Mouse (Mus musculus) forebrain, embryonic 11.5 days (tissue): ENCODE results near the gene Obsl1. TPM values are rescaled to one million over a fixed set of nuclear protein-coding genes. Genes with fewer than 3 reads are reported as not detected.

Source experiments
- ATAC-seq: fragments of 200-750 bp; cut with Nextera tagmentation; replicated peaks from 2 replicates; pipeline ENCODE4 v1.8.0; 2017; ENCODE audit warnings: moderate TSS enrichment; ENCODE audit not compliant: low FRiP score
- DNase-seq: peaks from one replicate; pipeline ENCODE4 v3.0.0-alpha.2; 2017; ENCODE audit warnings: low spot score
- H3K27ac ChIP-seq: fragments of 300-500 bp; sonication (generic); 2 replicates; pipeline ENCODE4 v1.5.1; 2014; ENCODE audit warnings: low read depth, low read length
- H3K27me3 ChIP-seq: fragments of 300-500 bp; sonication (generic); 2 replicates; pipeline ENCODE4 v1.6.1; 2014; ENCODE audit warnings: mild to moderate bottlenecking, low read length, mixed read lengths; ENCODE audit not compliant: control insufficient read depth, insufficient read depth
- H3K36me3 ChIP-seq: fragments of 300-500 bp; sonication (generic); 2 replicates; pipeline ENCODE4 v1.6.1; 2014; ENCODE audit warnings: mild to moderate bottlenecking, low read length, moderate library complexity, mixed read lengths; ENCODE audit not compliant: control insufficient read depth, insufficient read depth
- H3K4me1 ChIP-seq: fragments of 300-500 bp; sonication (generic); replicated peaks from 2 replicates; pipeline ENCODE4 v1.6.1; 2014; ENCODE audit warnings: low read length, mixed read lengths; ENCODE audit not compliant: control insufficient read depth, insufficient read depth
- H3K4me2 ChIP-seq: fragments of 300-500 bp; sonication (generic); 2 replicates; pipeline ENCODE4 v1.6.1; 2014; ENCODE audit warnings: low read depth, mild to moderate bottlenecking, low read length, moderate library complexity, mixed read lengths; ENCODE audit not compliant: severe bottlenecking
- H3K4me3 ChIP-seq: fragments of 300-500 bp; sonication (generic); 2 replicates; pipeline ENCODE4 v1.5.1; 2014; ENCODE audit warnings: low read depth, low read length
- H3K9ac ChIP-seq: fragments of 300-500 bp; sonication (generic); 2 replicates; pipeline ENCODE4 v1.6.1; 2014; ENCODE audit warnings: low read length
- H3K9me3 ChIP-seq: fragments of 300-500 bp; sonication (generic); 2 replicates; pipeline ENCODE4 v1.6.1; 2016; ENCODE audit warnings: low read length, mixed read lengths; ENCODE audit not compliant: control insufficient read depth
- WGBS: fragments of 180-500 bp; shearing (Covaris S2); extraction: QIAGEN DNeasy Blood & Tissue Kit; methylation state at CpG from one replicate; pipeline ENCODE4 v1.1.7; 2014; 5-methylcytosine and 5-hydroxymethylcytosine counted together
- polyA plus RNA-seq: library from polyadenylated mRNA; unstranded; fragments of >200 nt; fragmentation: Nextera tagmentation; extraction: Ambion mirVana; gene quantifications from 2 replicates; pipeline ENCODE4 v1.2.1, GENCODE M21; 2014

Obsl1 gene
- polyA plus RNA-seq, 1 experiment from 2014 or later: 42.6 TPM

GRCm38 (mm10) chr1:75450314-75451005 lies 55.8 kb downstream of the Obsl1 start, which contains the start of gene Asic4:
Gene Asic4 (plus strand): TSS chr1:75450436.
- Histone ChIP-seq H3K4me1 (peaks cover 41% of the 10 kb centered on the region), H3K4me2 (peak within 1 kb of the TSS; percentile 48), H3K9ac (peak within 1 kb of the TSS; percentile 23), H3K27me3 (peaks cover 50% of the 10 kb centered on the region), H3K27ac (no peak within 1 kb of the TSS), H3K9me3 (no peaks in the 10 kb centered on the region), H3K36me3 (no peaks in the 10 kb centered on the region), H3K4me3 (peak within 1 kb of the TSS; percentile 21)
- 1% methylated on average over 35 of the region's 35 CpGs for WGBS
- ATAC-seq: no peak
- DNase-seq: no peak

DNA sequence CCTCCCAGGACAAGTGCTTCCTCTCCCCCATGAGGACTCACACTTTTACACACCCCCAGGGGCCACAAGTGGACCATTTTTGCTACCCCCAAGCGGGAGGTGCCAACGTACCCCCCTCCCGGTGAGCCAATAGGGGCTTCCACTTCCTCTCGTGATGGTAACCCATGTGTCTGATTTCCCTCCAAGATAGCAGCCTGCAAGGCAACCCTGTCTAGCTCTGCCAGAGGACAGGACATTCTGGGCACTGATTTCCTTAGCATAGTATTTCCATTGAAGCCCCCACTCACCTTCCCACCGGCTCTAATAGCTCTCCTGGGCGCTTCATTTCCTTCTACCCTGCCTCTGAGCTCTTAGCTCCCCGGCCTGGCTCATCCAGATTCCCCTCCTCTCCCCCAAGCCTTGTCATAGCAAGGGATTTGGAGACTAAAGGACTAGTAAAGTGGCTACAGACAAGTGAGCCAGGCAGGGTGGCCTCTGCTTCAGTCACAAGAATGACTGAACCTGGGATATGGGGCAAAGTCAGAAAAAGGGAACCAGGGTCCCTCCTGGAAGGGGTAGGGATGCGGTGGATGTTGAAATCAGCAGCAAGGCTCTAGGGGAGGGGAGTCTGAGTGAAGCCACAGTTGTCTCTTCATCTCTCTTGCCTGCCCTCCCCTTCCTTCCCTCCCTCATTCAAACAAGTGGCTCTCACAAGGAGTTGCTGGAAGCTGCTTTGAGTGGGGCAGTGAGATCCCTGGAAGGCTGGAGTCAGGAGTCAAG lies 56.7 kb downstream of the Obsl1 start:
- no peak overlapping the region for H3K9ac ChIP-seq
- H3K36me3 ChIP-seq: no peaks in the 10 kb centered on the region
- H3K27ac ChIP-seq: no peak overlapping the region
- no peak overlapping the region for H3K4me3 ChIP-seq
- peaks cover 53% of the 10 kb centered on the region for H3K27me3 ChIP-seq
- no peaks in the 10 kb centered on the region for H3K9me3 ChIP-seq
- H3K4me2 ChIP-seq: peak overlapping the region; percentile 48
- H3K4me1 ChIP-seq: peaks cover 44% of the 10 kb centered on the region
- no peak for ATAC-seq
- 2% methylated on average over 8 of the region's 8 CpGs for WGBS
- DNase-seq: no peak

DNA sequence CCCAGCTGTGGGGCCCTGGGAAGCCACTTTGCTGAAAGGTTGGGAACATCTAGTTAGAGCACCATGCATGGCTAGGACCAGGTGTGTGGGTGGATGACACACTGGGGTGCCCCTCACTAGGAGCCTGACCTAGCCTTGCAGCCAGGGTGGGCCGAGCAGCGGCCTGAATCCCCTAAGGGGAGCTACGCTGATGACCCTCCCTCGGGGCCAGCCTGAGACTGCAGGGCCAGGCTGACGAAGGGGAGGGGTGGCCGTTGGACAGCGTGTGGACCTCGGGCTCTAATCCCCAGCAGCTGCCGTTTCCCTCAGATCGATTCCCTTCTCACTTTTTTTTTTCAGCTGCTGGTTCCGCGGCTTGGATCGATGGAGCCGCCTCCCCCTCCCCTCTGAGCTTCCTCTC lies 57.3 kb downstream of the Obsl1 start:
- Histone ChIP-seq H3K36me3 (no peaks in the 10 kb centered on the region), H3K4me3 (no peak overlapping the region), H3K9me3 (no peaks in the 10 kb centered on the region), H3K27me3 (peaks cover 53% of the 10 kb centered on the region), H3K27ac (no peak overlapping the region), H3K9ac (no peak overlapping the region), H3K4me1 (peaks cover 48% of the 10 kb centered on the region), H3K4me2 (no peak overlapping the region)
- 2% methylated on average over 13 of the region's 14 CpGs for WGBS
- ATAC-seq (no peak), DNase-seq (no peak)

DNA sequence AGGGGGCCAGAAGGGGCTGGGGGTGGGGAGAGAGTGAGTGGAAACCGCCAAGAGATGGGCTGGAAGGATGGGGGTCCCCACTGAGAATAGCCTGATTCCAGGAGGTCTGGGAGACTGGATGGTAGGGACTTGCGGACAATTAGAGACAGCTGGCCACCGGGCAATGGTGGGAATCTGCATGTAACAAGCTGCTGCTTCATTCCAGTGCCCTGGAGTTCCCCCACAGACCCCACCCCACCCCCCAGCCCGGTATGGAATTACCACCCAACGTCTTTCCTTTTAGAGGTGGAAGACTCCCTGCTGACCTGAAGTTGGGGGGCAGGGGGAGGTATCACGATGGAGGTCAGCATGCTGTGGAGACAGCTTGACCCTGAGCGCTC lies 58.2 kb downstream of the Obsl1 start:
- DNase-seq (no peak), ATAC-seq (no peak)
- peaks cover 53% of the 10 kb centered on the region for H3K27me3 ChIP-seq
- H3K9me3 ChIP-seq: no peaks in the 10 kb centered on the region
- peak overlapping the region; percentile 24; the same call in 1 of the 2 replicates for H3K4me2 ChIP-seq
- peak overlapping the region; percentile 66; the same call in 1 of the 2 replicates for H3K27ac ChIP-seq
- no peaks in the 10 kb centered on the region for H3K36me3 ChIP-seq
- WGBS: 0% methylated on average over 7 of the region's 7 CpGs
- H3K9ac ChIP-seq: no peak overlapping the region; the same call in 1 of the 2 replicates
- H3K4me3 ChIP-seq: no peak overlapping the region
- H3K4me1 ChIP-seq: peaks cover 56% of the 10 kb centered on the region

DNA sequence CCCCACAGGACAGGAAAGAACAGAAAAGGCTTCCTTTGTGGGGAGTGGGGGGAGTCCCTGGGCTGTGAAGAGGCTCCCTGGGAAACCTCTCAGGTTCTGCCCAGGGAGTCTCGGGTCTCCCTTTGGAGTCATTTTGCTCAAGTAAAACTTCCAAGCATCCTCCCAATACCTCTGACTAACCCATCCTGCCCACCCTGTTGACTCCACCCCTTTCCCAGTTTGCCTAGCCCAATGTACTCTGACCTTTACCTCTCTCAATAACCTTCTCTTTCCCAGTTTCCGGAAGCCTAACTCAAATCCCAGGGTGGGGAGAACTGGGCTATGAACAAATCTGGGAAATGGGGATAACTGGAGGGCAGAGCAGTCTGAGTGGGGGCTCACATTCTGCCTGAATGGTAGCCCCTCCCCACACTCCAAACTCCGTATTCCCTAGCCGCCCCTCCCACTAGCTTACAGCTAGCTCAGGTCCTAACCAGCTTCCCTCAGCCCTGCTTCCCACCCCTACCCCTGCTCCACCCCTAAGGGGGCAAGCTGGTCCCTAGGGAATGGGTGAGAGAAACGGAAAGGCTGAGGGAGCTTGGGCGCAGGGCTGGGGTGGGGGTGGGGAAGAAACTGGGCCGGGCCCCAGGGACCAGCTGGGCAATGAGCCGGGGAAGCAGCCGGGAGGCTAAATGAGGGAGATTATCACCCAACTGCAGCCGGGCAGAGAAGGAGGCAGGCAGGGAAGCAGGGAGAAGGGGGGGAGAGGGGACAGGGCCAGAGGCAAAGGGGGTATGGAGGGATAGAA lies 58.8 kb downstream of the Obsl1 start:
- DNase-seq (peak; percentile 72), ATAC-seq (0 out of 2 replicates have a peak, but pooled peaks have one; percentile 15)
- H3K36me3 ChIP-seq: no peaks in the 10 kb centered on the region
- H3K4me3 ChIP-seq: no peak overlapping the region
- H3K9ac ChIP-seq: peak overlapping the region; percentile 24
- H3K27ac ChIP-seq: peak overlapping the region; percentile 66
- peaks cover 57% of the 10 kb centered on the region for H3K4me1 ChIP-seq
- no peaks in the 10 kb centered on the region for H3K9me3 ChIP-seq
- H3K4me2 ChIP-seq: peak overlapping the region; percentile 24; the same call in 1 of the 2 replicates
- H3K27me3 ChIP-seq: peaks cover 51% of the 10 kb centered on the region
- WGBS: 3% methylated on average over 10 of the region's 10 CpGs

GRCm38 (mm10) chr1:75446656-75447055 lies 59.6 kb downstream of the Obsl1 start:
- Histone ChIP-seq H3K4me2 (peak overlapping the region; percentile 24; the same call in 1 of the 2 replicates), H3K4me3 (no peak overlapping the region), H3K36me3 (no peaks in the 10 kb centered on the region), H3K9me3 (no peaks in the 10 kb centered on the region), H3K4me1 (peaks cover 57% of the 10 kb centered on the region), H3K27me3 (peaks cover 47% of the 10 kb centered on the region), H3K27ac (peak overlapping the region; percentile 21; the same call in 1 of the 2 replicates), H3K9ac (0 out of 2 replicates have a peak overlapping the region, but pooled peaks have one; percentile 7)
- ATAC-seq (no peak), DNase-seq (no peak)
- WGBS: 3% methylated on average over 19 of the region's 20 CpGs

- H3K27ac ChIP-seq: peak overlapping the region; percentile 21
- WGBS: under 1% methylated on average over 22 of the region's 22 CpGs
- H3K9ac ChIP-seq: 0 out of 2 replicates have a peak overlapping the region, but pooled peaks have one; percentile 3
- peaks cover 40% of the 10 kb centered on the region for H3K27me3 ChIP-seq
- DNase-seq: peak; percentile 91
- peak; percentile 16; the same call in 1 of the 2 replicates for ATAC-seq
- H3K36me3 ChIP-seq: no peaks in the 10 kb centered on the region
- H3K4me3 ChIP-seq: peak overlapping the region; percentile 2; the same call in 1 of the 2 replicates
- H3K4me2 ChIP-seq: peak overlapping the region; percentile 38; the same call in 1 of the 2 replicates
- peaks cover 57% of the 10 kb centered on the region for H3K4me1 ChIP-seq
- no peaks in the 10 kb centered on the region for H3K9me3 ChIP-seq
Observed at GRCm38 (mm10) chr1:75445751-75446611, 60.3 kb downstream of the Obsl1 start.
